Mouse (Mus musculus) cerebellum, adult 11-12 months (tissue): ENCODE data around the gene Dazap1.

Source experiments
- DNase-seq: peaks from one replicate; pipeline ENCODE4 v3.0.0; 2022

Dazap1 gene

DNA sequence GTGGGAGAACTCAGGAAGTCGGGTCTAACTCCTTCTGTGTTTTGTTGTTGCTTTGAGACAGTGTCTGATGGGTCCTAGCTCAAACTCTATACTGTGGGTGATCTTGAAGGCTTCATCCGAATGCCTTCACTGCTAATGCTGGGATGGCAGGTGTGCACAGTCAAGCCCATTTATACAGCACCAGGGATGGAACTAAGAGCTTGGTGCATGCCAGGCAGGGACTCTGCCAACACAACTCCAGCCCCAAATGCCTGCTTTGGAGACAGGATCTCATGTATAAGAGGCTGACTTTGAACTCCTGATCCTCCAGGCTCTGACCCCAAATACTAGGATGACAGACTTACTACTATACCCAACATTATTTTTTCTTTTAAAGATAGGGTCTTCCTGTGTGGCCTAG lies 11.2 kb upstream of the Dazap1 start:
- DNase-seq = peak; percentile 43

DNA sequence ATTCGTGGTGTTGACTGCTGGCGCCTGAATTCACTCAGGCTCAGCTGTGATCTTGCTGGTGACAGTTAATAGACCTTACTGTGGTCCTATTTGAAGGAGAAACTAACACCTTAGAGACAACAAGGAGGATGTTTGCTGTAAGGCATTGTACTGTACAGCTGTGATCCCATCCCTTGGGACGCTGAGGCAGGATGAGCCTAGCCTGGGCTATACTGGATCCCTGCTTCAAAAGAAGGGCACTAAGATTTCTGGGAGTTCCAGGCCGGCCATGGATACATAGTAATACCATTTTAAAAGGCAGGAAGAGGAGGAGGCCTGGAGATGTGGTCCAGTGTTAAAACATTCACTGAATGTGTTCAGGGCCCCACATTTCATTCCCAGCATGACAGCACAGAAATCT lies 10.7 kb upstream of the Dazap1 start:
- DNase-seq = peak; percentile 26

DNA sequence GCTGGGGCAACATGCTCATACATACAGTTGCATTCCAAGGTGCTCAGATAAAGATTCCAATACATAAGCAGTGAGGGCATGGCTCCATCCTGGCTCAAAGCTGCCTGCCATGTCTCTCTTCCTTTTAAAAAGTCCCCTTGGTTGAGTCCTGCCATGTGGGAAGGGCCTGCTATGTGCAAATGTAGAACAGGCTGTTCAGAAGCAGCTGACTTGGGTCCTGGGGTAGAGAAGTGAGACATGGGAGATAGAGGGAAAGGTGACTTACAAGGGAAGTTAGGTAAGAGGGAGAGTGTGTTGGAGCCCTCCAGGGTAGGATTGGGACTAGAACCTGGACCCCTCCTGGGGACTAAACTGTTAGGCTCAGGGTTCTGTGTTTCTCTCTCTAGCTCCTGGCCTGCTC lies 9.3 kb upstream of the Dazap1 start:
- DNase-seq = no peak

DNA sequence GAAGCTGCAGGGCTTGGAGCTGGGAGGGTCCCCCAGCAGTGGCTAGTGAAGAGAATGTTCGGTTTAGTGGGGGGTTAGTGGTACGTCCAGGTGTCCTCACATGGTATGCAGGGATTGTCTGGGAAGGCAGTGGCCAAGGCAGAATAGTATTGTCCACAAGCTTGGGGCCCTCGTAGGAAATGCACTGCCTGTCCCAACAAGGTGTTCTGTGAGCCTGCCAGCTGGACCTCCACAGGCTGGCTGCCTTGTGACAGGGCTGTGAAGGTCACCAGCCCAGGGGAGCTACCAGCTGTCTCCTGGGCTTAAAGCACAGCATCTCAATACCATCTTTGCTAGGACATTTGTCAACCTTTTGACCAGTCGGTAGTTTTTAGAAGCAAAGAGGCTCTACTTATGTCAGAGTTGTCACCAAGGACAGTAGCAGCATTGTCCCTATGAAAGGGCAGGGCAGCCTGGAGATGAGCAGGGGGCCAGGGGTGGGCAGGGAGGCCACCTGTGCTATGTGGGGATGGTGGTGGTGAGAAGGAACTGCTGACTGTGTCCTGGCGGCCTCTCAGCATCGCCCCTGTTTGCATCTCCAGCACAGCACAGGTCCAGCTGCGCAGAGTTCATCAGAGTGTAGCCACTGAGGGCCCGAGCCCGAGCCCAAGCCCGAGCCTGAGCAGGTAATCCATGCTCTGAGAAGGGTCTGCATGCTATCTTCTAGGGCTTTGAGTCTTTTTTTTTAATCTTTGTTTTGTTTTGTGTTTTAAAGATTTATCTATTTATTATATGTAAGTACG lies 8.6 kb upstream of the Dazap1 start:
- peak; percentile 32 for DNase-seq

DNA sequence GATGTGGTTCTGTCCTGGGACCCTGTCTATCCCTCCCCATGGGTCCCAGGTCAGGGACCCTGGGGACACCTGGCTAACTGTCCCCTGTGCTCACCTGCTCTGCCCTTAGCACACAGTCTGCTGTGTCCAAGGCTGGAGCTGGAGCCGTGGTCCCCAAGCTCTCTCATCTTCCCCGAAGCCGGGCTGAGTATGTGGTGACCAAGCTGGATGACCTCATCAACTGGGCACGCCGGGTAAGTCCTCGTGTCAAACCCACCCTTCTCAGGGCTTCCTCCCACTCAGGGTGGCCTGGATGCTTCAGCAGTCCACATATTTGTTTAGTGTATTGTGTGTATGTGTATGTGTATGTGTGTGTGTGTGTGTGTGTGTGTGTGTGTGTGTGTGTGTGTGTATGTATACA lies 7.7 kb upstream of the Dazap1 start:
- peak; percentile 33 for DNase-seq

DNA sequence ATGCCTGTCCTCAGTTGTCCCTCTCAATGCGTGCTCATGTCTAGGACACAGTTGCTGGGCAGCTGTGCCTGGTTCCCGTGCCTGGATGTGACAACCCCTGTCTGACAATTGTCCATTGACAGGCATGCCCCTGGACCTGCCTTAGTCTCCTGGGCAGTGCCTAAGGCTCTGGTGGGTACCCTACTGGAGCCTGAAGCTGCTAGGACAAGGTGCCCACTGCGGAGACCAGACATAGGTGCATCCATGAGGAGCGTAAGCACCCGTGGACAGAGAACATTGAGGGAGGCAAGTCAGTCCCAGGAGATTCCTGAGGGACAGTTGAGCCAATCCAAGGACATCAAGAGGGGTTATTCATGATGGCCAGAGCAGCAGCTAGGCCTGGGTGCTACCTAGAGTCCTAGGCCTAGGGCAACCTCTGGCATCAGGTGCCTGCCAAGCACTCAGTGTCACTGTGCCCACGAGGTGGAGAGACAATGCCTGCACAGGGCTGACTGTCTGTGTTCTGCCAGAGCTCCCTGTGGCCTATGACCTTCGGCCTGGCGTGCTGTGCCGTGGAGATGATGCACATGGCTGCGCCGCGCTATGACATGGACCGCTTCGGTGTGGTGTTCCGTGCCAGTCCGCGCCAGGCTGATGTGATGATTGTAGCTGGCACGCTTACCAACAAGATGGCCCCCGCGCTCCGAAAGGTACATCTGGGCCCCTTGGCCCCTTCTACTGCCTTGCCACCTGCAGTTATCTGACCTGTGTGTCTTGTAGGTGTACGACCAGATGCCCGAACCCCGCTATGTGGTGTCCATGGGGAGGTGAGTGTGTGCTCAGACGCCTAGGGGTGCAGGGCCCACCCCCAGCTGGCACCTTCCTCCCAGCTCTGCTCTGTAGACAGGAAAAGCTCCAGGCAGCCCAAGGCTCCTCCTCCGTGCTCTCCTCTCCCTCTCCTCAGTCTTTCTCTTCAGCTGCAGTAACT lies 6.7 kb upstream of the Dazap1 start:
- DNase-seq = peak; percentile 48

DNA sequence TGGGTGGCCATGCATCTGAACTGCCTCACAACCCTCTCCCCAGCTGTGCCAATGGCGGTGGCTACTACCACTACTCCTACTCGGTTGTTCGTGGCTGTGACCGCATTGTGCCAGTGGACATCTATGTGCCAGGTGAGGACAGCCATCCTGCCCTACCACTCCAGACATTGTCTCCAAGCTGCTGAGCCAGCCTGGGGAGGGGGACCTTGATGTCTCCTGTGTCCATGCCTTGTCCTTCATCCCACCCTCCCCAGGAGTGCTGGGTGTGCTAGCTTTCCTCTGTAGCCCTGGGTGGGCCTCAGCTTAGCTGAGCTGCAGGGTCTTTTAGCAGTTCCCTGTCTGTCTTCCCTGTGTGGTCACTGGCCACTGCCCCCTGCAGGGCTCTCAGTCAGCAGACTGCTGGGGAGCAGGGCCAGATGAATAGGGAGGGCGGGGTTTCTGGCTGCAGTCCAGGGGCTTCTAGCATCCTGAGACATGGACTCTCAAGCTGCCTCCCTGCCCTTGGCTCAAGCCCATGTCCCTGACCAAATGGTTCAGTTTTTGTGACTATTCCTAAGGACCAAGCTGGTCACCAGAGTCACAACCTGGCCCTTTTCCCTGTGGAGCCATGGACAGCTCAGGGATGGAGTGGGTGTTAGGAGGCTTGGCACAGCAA lies 5.3 kb upstream of the Dazap1 start:
- peak; percentile 73 for DNase-seq

DNA sequence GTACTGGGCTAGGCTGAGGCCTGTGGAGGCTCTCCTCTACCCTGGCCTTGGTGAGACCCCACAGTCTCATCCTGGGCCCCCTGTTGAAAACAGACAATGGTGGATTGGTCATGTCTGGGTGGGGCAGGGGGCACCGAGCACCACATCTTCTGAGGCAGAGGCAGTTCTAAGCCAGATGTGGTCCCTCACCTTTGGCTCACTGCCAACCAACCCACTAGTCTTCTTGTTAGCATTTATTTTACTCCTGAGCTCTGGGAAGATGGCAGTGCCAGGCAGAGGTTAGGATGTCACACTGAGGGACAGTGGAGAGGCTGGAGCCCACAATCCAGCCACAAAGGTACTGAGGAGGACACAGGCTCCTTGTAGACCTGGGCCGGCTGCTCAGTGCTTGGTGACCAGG lies 3.4 kb upstream of the Dazap1 start:
- peak; percentile 64 for DNase-seq

DNA sequence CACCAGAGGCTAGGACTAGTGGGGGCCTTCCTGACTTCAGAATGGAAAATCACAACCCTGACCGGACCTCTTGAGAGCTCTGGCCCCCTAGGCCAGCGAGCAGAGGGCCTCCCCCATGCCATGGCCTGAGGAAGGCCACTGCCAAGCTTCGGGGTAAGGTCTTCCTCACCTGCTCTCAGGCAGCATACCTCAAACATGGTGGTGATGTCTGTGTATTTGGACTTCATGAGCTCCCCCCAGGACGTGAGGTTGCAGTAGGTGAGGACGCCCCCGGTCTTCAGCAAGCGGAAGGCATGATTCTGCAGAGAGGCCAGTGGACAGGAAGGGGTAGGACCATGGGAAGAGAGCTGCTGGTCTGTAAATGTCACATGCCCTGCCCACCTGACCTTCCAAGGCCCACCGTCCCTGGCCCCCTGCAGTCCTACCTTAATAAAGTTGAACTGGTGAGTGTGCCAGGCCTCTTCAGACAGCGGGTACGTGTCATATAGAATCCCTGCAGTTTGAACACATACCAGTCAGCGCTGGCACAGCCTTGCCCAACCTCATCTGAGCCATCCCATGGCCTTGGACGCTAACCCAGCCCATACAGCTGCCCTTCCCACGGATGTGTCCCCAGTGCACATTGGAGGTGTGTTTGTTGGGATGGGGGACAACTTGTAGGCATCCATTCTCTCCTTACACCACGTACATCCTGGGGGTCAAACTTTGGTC lies 2.4 kb upstream of the Dazap1 start:
- DNase-seq = peak; percentile 67

DNA sequence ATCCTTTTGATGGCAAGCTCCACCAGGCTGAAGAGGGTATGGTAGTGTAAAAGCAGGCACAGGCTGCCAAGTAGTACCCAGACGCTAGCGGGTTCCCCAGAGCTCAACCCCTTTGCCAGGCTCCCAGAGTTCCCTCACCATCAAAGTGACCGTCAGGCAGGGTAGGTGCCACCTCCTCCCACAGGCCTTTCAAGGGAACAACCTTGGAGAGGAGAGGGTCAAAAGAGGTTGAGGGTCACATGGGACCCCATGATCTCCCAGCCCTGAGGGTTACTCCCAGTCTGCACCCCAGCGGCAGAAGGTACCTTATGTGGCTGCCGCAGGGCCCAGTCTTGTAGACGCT lies 1.9 kb upstream of the Dazap1 start:
- DNase-seq = peak; percentile 67

DNA sequence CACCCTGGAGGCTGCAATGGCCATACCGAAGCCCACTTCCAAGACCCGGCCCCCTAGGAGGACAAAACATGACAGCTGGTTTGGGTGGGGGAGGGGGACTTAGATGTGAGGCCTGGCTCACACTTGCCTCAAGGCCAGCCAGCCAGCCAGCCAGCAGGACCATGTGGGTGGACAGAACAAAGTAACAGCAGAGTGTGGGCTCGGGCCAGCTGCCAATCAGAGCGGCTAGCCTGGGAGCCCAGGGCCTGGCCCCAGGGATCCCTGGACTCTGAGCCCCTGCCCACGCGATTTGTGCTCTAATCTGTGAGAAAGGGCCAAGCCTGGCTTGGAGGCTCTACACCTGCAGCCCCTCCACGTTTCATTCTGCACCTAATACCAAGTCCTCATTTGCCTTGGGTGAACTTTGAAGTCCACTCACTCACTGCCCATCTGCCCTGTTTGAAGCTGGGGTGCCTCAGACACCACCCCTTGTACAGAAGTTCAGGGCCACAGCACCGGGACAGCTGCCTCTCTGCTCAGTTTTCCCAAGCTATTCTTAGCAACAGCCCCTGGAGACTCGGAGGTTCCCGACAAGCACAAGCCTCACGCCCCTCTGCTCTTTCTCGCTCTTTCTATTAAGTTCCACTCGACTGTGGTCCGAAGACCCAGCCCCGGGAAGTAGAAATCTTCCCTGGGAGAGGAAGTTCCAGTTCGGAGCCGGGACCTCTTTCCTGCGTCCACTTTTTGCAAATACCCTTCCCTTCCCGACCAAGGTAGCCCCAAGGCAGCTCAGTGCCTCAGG lies 1.2 kb upstream of the Dazap1 start:
- DNase-seq = peak; percentile 87

DNA sequence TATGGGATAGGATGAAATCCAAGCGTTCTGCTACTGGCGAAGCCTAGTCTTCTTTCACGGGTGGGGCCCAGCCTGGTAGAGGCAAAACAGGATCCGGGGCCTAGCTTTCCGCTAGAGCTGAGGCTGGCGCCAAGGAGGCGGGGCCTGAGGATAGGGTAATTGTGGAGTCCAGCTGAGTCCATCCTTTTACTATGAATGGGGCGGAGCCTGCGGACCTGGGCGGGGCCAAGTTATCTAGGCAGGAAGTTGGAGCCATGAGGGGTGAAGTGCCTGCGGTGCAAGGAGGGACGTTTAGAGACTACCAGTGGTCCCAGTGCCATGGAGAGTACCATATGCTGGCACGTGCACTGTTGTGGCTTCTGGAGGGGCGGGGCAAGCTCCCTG lies 291 bp downstream of the Dazap1 start:
- DNase-seq = peak; percentile 94

DNA sequence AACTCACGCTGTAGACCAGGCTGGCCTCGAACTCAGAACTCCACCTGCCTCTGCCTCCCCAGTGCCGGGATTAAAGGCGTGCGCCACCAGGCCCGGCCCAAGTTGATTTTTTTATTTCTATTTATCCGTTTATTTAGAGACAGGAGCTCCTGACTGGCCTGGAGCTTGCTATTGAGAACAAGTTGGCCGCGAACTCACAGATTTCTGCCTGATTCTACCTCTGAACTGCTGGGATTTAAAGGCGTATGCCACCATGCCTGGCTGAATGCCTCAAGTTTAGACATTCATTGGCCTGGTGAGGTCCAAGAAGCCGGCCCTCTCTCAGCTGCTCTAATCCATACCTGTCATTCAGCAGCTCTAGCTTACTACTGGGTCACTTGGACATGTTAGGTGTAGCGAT lies 883 bp downstream of the Dazap1 start:
- peak; percentile 56 for DNase-seq

DNA sequence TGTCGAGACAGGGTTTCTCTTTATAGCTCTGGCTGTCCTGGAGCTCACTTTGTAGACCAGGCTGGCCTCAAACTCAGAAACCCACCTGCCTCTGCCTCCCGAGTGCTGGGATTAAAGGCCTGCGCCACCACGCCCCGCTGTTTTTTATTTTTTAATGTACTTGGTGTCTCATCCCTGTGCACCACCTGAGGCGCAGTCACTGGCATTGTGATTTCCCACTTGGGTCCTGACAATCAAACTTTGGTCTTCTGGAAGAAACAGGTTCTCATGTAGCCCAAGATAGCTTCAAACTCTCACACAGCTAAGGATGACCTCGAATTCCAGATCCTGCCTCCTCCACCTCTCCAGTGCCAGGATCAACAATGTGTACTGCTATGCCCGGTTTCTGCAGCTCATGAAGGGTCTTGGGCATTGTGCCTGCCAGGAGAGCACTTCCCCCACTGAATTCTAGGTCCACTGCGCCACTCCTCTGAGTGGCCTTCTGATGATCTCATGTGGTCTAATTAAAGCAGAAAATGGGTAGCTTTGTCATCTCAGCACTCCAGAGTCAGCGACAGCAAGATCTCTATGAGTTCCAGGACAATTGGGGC lies 1.6 kb downstream of the Dazap1 start:
- peak; percentile 62 for DNase-seq

DNA sequence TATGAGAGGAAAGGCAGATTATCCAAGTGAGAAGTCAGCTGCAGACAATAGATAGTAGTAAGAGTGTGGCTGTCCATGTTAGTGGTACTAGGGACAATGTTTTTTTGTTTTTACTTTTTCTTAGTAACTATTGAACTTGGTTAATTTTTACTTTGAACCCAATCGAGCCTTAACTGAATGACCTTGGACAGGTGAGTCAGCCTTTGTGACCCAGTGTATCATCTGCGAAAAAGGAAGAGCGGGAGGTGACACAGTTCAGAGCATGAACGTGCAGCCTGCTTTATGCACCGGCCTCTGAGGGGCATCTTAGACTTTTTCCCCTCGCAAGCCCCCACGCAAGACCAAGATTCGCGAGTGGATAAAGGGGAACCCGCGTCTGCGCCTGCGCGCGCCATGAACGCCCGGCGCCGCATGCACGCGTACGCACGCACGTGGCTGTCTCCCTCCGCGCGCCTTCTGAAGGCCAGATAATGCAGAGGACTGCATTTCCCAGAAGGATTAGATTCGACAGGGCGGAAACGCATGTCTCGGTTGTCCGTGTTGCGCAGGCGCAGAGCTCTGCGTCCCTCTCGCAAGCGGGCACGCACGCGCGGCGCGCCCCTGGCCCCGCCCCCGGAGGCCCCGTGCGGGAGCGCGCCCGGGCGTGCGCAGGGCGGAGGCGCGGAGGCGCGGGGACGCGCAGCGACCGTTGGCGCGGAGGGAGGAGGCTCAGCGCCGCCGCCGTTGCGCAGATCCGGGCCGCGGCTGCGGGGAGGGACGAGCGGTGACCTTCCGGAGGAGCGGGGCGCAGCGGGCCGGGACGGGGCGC lies 3.3 kb downstream of the Dazap1 start:
- DNase-seq = peak; percentile 100

DNA sequence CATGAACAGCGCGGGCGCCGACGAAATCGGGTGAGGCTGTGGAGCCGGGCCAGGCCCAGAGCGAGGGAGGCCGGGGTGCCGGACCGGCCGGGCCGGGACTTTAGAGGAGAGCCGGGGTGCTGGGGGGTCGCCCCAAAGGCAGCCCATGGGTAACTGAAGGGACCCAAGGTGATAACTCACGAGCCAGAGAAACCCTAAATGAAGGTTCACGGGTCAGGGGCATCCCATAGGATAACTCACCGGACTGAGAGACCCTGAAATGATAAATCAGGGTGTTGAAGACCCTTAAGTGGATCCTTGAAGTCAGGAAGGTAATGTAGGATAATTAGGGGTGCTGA lies 3.8 kb downstream of the Dazap1 start:
- DNase-seq = no peak

DNA sequence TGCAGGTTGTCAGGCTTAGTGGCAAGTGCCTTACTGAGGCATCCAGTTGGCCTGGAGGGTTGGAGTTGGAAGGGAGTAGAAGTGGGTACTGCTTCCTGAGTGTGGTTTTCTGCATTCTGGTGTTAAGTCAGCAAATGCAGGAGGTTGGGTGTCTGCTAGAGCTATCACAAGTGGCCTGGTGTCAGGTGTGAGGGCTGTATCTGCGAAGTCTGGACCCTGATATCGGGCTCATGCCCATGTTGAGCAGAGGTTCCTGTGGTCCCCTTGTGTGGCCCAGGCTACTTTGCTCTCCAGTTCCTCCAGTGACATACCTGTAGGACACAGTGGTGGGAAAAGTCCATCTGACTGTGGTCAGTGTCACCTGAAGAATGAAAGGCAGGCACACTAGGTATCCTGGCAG lies 8.8 kb downstream of the Dazap1 start:
- DNase-seq = no peak

DNA sequence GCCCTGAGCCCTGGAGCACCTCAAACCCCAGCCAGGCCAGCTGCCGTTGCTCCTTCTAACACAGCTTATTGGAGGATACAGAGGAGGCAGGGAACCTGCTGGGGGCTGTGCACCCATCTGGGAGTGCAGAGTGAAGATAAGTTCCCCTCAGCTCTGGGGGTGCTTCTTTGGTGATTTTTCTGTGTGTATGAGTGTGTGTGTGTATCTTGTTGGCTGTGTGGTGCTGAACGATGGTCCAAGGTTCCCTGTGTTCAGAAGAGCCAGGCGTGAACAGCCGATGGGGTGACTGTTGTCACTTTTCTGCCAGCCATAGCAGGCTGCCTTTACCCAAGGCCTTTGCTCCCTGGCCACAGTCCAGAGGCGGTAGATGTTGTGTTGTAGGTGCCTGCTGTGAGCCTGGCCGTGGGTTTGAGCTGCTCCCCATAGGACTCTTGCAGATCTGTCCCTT lies 9.5 kb downstream of the Dazap1 start:
- peak; percentile 69 for DNase-seq

DNA sequence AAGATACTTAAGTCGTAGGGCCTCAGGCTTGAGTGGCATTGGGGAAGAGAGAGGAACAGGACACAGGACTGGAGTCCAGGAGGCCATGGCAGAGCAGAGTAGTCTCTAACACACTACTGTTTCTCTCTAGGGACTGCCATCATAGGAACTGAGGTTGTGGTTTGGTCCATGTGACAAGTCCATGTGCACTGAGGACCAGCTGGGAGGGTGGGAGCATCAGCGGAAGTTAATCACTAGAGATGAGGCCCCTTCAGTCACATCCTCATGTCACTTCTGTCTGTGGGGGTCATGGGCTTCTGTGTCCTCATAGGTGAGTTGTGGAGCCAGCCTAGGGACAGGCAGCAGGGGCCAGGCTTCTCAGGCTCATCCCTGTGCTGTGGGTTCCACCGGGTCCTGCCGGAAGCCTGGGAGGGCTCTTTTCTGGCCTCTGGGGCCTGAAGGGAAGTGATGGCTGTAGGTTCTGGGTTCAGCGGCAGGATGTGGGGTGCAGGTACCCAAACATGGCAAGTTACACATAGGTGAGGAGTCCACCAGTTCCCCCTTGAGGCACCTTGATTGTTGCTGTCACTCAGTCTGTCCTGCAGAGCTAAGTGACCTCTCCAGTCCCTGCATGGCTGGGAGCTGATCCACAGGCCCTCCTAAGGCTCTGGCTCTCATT lies 10.0 kb downstream of the Dazap1 start:
- no peak for DNase-seq

DNA sequence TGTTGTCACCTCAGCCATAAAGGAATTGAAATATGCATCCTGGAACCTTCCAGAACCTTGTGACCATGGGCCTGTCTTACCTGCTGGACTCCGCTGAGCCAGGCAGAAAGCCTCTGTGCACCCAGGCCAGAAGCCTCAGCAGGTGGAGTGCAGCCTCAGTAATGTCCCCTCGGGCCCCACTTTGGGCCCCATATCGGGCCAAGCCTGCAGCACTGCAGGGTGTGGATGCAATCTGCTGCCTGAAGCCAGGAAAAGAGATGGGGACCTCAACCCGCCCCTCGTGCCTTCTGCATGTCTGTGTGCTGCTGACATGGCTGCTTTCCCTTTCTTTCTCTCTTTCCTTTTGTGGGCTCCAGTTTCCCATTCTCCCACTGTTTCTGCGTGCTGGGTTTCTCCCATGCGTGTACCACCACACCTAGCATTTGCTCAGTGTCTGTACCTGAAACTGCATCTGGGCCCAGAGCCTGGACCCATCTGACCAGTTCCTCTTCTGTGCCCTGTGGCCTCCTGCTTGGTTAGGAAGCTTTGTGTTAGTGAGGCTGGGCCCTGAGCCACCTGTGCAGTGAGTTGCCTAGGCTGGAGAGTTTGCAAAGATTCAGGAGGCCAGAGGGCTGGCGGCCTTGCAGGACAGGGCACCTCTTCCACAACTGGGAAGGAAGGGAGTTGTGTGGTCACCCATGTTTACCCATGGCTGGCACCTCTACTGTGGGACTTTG lies 10.7 kb downstream of the Dazap1 start:
- DNase-seq = no peak
